Mouse (Mus musculus) midbrain, embryonic 13.5 days (tissue): ENCODE measurements at regions not wholly inside any gene's neighbourhood (a gene's known extent, or its start where the extent isn't known, plus 50 kb on each side); places are given as distances from the start of the nearest gene placed in this dataset.

Experiments used
- ATAC-seq: fragments of 200-750 bp; cut with Nextera tagmentation; 2 replicates; pipeline ENCODE4 v1.8.0; 2017; ENCODE audit warnings: mild to moderate bottlenecking, moderate TSS enrichment, moderate library complexity
- H3K27ac ChIP-seq: fragments of 300-500 bp; sonication (generic); 2 replicates; pipeline ENCODE4 v1.5.1; 2015; ENCODE audit warnings: inconsistent platforms, mild to moderate bottlenecking, moderate library complexity
- H3K27me3 ChIP-seq: fragments of 300-500 bp; sonication (generic); 2 replicates; pipeline ENCODE4 v1.6.1; 2015; ENCODE audit warnings: mild to moderate bottlenecking, inconsistent platforms
- H3K36me3 ChIP-seq: fragments of 300-500 bp; sonication (generic); 2 replicates; pipeline ENCODE4 v1.6.1; 2015; ENCODE audit warnings: mild to moderate bottlenecking, inconsistent platforms
- H3K4me1 ChIP-seq: fragments of 300-500 bp; sonication (generic); replicated peaks from 2 replicates; pipeline ENCODE4 v1.6.1; 2015; ENCODE audit warnings: inconsistent platforms
- H3K4me2 ChIP-seq: fragments of 300-500 bp; sonication (generic); replicated peaks from 2 replicates; pipeline ENCODE4 v1.6.1; 2015; ENCODE audit warnings: moderate library complexity, mild to moderate bottlenecking, inconsistent platforms
- H3K4me3 ChIP-seq: fragments of 300-500 bp; sonication (generic); replicated peaks from 2 replicates; pipeline ENCODE4 v1.5.1; 2015; ENCODE audit warnings: mild to moderate bottlenecking, inconsistent platforms
- H3K9ac ChIP-seq: fragments of 300-500 bp; sonication (generic); replicated peaks from 2 replicates; pipeline ENCODE4 v1.6.1; 2015; ENCODE audit warnings: mild to moderate bottlenecking, inconsistent platforms
- H3K9me3 ChIP-seq: fragments of 300-500 bp; sonication (generic); 2 replicates; pipeline ENCODE4 v1.6.1; 2016; ENCODE audit warnings: mild to moderate bottlenecking, inconsistent platforms
- WGBS: fragments of 180-500 bp; shearing (Covaris S2); methylation state at CpG from one replicate; pipeline ENCODE4 v1.1.7; 2015; 5-methylcytosine and 5-hydroxymethylcytosine counted together

- peak; percentile 98 for ATAC-seq
- Histone ChIP-seq H3K4me3 (no peak overlapping the region), H3K4me2 (no peak overlapping the region), H3K9ac (no peak overlapping the region), H3K4me1 (peaks cover 23% of the 10 kb centered on the region), H3K9me3 (no peaks in the 10 kb centered on the region), H3K36me3 (no peaks in the 10 kb centered on the region), H3K27ac (peak overlapping the region; percentile 78), H3K27me3 (no peaks in the 10 kb centered on the region)
- 5% methylated on average over 3 of the region's 3 CpGs for WGBS
Observed at GRCm38 (mm10) chr7:72774031-72774770, 467.8 kb upstream of the Mctp2 start.

- Histone ChIP-seq H3K27ac (peak overlapping the region; percentile 78), H3K4me1 (peaks cover 23% of the 10 kb centered on the region), H3K27me3 (no peaks in the 10 kb centered on the region), H3K36me3 (no peaks in the 10 kb centered on the region), H3K9ac (no peak overlapping the region), H3K4me2 (no peak overlapping the region), H3K9me3 (no peaks in the 10 kb centered on the region), H3K4me3 (no peak overlapping the region)
- no peak for ATAC-seq
- WGBS = 34% methylated on average over 3 of the region's 3 CpGs
Observed at GRCm38 (mm10) chr7:72774771-72775119, 468.3 kb upstream of the Mctp2 start.

DNA sequence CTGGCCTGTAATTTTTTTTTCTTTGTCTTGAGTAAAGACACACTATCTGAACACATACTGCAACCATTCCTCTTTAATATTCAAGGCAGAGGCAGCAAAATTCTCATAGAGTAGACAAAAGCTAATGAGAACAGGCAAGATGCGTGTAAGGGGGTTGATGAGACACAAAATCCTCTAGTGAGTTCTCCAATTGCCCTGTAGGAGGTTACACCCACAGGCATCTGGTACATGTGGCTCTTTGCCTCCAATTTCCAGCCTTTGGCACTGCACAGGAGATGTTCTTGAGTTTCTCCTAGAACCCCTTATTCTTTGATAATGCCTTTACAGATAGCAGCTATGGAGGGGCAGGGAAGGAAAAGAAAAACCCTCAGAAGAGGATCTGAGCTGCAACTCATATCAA is 480.9 kb upstream of the Mctp2 start:
- 63% methylated on average over 1 of the region's 1 CpGs for WGBS
- no peaks in the 10 kb centered on the region for H3K27me3 ChIP-seq
- no peak for ATAC-seq

DNA sequence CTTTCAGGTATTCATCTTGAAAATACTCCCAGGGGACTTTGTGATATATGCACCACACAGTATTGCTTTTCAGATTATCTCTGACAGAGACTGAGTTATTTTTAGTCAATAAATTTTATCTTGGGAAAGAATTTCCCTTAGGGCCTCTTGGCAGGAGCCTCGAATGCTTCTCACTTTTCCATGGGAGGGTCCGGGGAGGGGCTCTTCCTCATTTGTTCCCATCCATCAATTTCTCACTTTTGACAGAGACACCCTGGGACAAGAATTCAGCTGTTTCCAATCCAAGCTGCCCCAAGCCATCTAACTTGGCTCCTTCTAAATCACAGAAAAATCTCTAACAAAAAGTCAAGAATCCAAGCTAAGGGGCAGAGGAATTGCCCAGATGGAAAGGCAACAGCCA is 481.9 kb upstream of the Mctp2 start:
- Histone ChIP-seq H3K27ac (no peak overlapping the region), H3K4me1 (no peaks in the 10 kb centered on the region), H3K9me3 (no peaks in the 10 kb centered on the region), H3K4me2 (no peak overlapping the region), H3K9ac (no peak overlapping the region), H3K4me3 (no peak overlapping the region), H3K27me3 (no peaks in the 10 kb centered on the region), H3K36me3 (no peaks in the 10 kb centered on the region)
- no peak for ATAC-seq
- 81% methylated on average over 2 of the region's 2 CpGs for WGBS

More for the DNA sequence above, 480.9 kb upstream of the Mctp2 start:
- no peaks in the 10 kb centered on the region for H3K4me1 ChIP-seq
- H3K9ac ChIP-seq = no peak overlapping the region
- no peak overlapping the region for H3K4me3 ChIP-seq
- H3K9me3 ChIP-seq = no peaks in the 10 kb centered on the region
- no peak overlapping the region for H3K4me2 ChIP-seq
- H3K27ac ChIP-seq = no peak overlapping the region
- no peaks in the 10 kb centered on the region for H3K36me3 ChIP-seq

GRCm38 (mm10) chr7:72822142-72822541 is 515.7 kb upstream of the Mctp2 start:
- Histone ChIP-seq H3K27me3 (no peaks in the 10 kb centered on the region), H3K36me3 (no peaks in the 10 kb centered on the region), H3K4me3 (no peak overlapping the region), H3K4me1 (no peaks in the 10 kb centered on the region), H3K9me3 (peaks cover 3% of the 10 kb centered on the region; the same call in 1 of the 2 replicates), H3K9ac (no peak overlapping the region), H3K27ac (no peak overlapping the region), H3K4me2 (no peak overlapping the region)
- WGBS = 55% methylated on average over 3 of the region's 3 CpGs
- no peak for ATAC-seq

- no peaks in the 10 kb centered on the region for H3K4me1 ChIP-seq
- no peaks in the 10 kb centered on the region for H3K27me3 ChIP-seq
- no peaks in the 10 kb centered on the region for H3K36me3 ChIP-seq
- H3K9me3 ChIP-seq = peaks cover 4% of the 10 kb centered on the region; the same call in 1 of the 2 replicates
- H3K9ac ChIP-seq = no peak overlapping the region
- H3K4me3 ChIP-seq = no peak overlapping the region
- no peak for ATAC-seq
- H3K27ac ChIP-seq = no peak overlapping the region
- WGBS = 83% methylated on average over 3 of the region's 3 CpGs
- no peak overlapping the region for H3K4me2 ChIP-seq
Observed at GRCm38 (mm10) chr7:72826597-72826996, 520.2 kb upstream of the Mctp2 start.

DNA sequence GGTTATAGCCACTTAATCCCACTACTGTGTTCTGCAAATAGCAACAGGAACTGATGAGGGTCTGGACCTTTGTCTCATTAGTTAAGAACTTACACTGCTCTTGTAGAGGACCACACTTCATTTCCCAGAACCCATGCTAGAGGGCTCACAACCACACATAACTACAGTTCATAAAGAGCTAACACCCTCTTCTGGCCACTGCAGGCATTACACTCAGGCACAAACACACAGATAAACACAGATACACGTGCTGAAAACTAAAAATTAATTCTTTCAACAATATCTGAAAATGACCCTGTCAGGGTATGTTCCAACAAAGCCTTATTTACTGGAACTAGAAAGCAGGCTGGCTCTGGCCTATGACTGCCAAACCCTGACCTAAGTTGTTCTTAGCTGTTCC is 529.0 kb upstream of the Mctp2 start:
- H3K9ac ChIP-seq = no peak overlapping the region
- no peak overlapping the region for H3K27ac ChIP-seq
- no peak overlapping the region for H3K4me3 ChIP-seq
- peaks cover 34% of the 10 kb centered on the region for H3K4me1 ChIP-seq
- no peak for ATAC-seq
- no peak overlapping the region for H3K4me2 ChIP-seq
- H3K36me3 ChIP-seq = no peaks in the 10 kb centered on the region
- no peaks in the 10 kb centered on the region for H3K27me3 ChIP-seq
- 94% methylated on average over 1 of the region's 1 CpGs for WGBS
- no peaks in the 10 kb centered on the region for H3K9me3 ChIP-seq

GRCm38 (mm10) chr7:72836026-72836425 is 529.6 kb upstream of the Mctp2 start:
- peaks cover 34% of the 10 kb centered on the region for H3K4me1 ChIP-seq
- no peak overlapping the region for H3K4me2 ChIP-seq
- H3K36me3 ChIP-seq = no peaks in the 10 kb centered on the region
- H3K27ac ChIP-seq = peak overlapping the region; percentile 83; the same call in 1 of the 2 replicates
- no peaks in the 10 kb centered on the region for H3K9me3 ChIP-seq
- H3K27me3 ChIP-seq = no peaks in the 10 kb centered on the region
- 54% methylated on average over 4 of the region's 4 CpGs for WGBS
- ATAC-seq = no peak
- H3K9ac ChIP-seq = no peak overlapping the region
- H3K4me3 ChIP-seq = no peak overlapping the region

DNA sequence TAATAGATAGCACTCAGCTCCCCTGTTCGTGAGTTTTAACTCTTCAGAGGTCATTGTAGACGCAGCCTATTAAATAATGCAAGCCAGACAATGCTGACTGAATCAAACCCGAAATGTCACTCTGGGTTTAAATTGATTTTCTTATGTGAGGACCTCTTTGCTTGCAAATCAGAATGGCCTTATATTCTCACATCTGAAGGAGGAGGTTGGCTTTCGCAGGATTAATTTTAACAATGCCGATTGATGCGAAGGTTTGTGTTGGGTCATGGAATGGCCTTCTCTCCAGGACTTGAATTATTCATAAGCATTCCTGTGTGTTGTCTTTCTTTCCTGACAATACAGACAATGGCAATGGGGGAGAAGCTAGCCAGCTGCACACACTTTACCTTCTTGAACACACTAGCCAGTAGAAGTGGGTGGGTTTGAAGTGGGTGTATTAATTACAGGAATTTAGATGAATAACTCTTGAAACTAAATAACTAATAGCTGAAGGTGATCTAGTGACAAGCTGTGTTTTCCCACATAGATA is 530.1 kb upstream of the Mctp2 start:
- H3K27ac ChIP-seq = peak overlapping the region; percentile 83
- H3K4me2 ChIP-seq = no peak overlapping the region
- no peaks in the 10 kb centered on the region for H3K9me3 ChIP-seq
- 7% methylated on average over 6 of the region's 6 CpGs for WGBS
- H3K4me1 ChIP-seq = peaks cover 34% of the 10 kb centered on the region
- H3K27me3 ChIP-seq = no peaks in the 10 kb centered on the region
- H3K36me3 ChIP-seq = no peaks in the 10 kb centered on the region
- H3K4me3 ChIP-seq = no peak overlapping the region
- ATAC-seq = peak; percentile 68
- no peak overlapping the region for H3K9ac ChIP-seq

DNA sequence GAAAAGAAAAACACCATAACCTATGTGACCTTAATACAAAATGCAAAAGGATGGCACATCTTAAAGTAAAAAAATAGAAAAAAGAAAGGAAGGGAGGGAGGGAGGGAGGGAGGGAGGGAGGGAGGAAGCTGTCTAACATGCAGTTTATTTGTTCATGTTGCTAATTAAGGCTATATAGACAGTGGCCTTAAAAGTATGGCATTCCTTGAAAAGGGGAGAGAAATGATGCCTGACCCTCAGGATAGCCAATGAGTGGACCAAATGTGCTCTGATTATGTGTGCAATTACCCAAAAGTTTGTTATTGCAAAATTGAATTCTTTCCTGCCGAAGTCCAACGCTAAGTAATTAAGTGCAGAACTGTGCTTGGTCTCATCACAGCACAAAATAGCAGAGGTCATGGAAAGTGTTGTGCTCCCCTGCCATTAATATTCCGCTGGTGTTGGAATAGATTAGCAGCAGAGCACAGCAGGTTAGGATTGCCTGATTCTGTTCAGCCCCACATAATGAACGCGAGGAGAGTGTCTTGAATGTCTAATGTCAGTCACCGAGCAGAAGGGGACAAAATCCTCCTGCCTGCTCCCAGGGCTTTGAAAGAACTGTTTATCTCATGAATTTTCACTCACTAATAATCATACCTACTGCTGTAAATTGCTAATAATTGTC is 531.7 kb upstream of the Mctp2 start:
- Histone ChIP-seq H3K4me2 (no peak overlapping the region), H3K4me1 (peaks cover 34% of the 10 kb centered on the region), H3K36me3 (no peaks in the 10 kb centered on the region), H3K9me3 (no peaks in the 10 kb centered on the region), H3K4me3 (no peak overlapping the region), H3K27me3 (no peaks in the 10 kb centered on the region), H3K9ac (no peak overlapping the region), H3K27ac (peak overlapping the region; percentile 82)
- 7% methylated on average over 6 of the region's 6 CpGs for WGBS
- peak; percentile 87 for ATAC-seq

DNA sequence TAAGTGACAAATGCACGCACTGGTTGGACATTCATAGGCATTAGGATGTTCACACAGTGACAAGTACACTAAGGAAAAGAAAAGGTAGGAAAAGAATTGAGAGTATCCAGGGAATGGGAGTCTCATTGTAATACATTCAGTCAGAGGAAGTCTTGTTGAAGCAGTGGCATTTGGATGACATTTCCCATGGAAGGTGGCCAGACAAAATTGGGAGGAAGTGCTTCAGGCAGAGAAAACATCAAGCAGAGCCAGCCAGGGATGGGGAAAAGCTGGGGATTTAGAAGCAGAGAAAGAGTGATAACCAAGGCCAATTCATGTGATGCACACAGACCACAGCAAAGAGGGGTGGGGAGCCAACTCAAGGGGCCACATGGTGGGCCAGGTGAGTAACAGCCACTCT is 524.0 kb upstream of the Rgma start:
- Histone ChIP-seq H3K4me1 (no peaks in the 10 kb centered on the region), H3K4me2 (no peak overlapping the region), H3K36me3 (no peaks in the 10 kb centered on the region), H3K9me3 (no peaks in the 10 kb centered on the region), H3K4me3 (no peak overlapping the region), H3K27me3 (no peaks in the 10 kb centered on the region), H3K9ac (no peak overlapping the region), H3K27ac (no peak overlapping the region)
- ATAC-seq = no peak
- WGBS = 95% methylated on average over 1 of the region's 1 CpGs

DNA sequence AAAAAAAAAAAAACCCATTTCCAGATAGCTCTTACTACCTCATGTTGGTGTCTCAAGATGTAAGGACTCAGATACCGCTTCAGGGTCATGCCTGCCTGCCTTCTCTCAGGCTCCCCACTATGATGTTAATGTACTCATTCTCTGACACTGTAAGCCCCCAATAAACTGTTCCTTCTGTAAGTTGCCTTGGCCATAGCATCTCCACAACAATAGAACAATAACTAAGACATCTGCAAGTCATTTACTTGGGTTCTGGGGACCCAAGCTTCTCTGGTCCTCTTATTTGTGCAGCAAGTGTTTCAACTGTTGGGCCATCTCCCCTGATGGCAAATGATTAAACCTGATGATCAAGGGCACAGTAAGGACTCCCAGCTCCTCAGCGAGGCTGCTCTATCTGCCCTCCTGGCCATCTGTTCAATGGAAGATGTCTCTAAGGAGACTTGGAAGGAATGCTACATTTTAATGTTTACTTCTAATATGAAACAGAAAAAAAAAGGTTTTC is 520.8 kb upstream of the Rgma start:
- Histone ChIP-seq H3K9ac (no peak overlapping the region), H3K36me3 (no peaks in the 10 kb centered on the region), H3K4me3 (no peak overlapping the region), H3K27me3 (no peaks in the 10 kb centered on the region), H3K9me3 (no peaks in the 10 kb centered on the region), H3K4me1 (no peaks in the 10 kb centered on the region), H3K4me2 (no peak overlapping the region), H3K27ac (no peak overlapping the region)
- 82% methylated on average over 2 of the region's 2 CpGs for WGBS
- ATAC-seq = no peak
